13 mouse cellular contexts compared by ENCODE assay signal in the genomic region with DNA sequence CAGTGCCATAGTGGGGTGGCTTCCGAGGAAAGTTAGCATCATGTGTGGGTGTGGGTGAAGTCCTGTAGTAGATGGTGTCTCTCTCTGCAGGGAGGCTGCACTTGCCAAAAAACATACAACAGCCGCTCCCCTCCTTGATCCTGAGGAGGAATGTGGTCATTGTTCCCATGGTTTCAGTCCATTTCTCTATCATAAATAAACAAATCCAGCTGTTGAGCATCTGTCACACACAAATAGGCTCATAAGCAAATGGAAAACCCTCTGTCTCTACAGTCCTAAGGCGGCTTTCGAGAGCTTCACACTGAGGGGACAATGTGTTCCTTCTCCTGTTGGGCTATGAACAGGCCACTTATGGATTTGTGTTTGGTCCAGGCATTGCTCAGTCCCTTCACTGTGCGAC. TPM values are rescaled to one million over a fixed set of nuclear protein-coding genes. Genes with fewer than 3 reads are reported as not detected.
DNase-seq lines count a peak whose midpoint lies in the region; ATAC-seq lines count a peak whose summit lies in the region.
"Had no signal": no experiment of that assay in that cellular context is flagged by ENCODE, and none has a peak within 500 bp of the region (broad histone marks: within the 10 kb centered on the region; RNA-seq: fewer than 3 reads in every experiment).

No protein-coding gene starts in this region.

- no peaks in the 10 kb centered on the region for H3K9me3 ChIP-seq in kidney, embryonic 15.5 days (replicated peaks)
- H3K9me3 ChIP-seq in heart, embryonic 15.5 days (replicated peaks) = no peaks in the 10 kb centered on the region
- H3K9me3 ChIP-seq in lung, embryonic 15.5 days = no peaks in the 10 kb centered on the region
- H3K9me3 ChIP-seq in stomach, embryonic 16.5 days (replicated peaks; ENCODE audit: control insufficient read depth, low read length) = no peaks in the 10 kb centered on the region
- H3K9me3 ChIP-seq: embryonic facial prominence, embryonic 12.5 days; limb, embryonic 15.5 days; neural tube, embryonic 12.5 days had no signal

- H3K27me3 ChIP-seq in kidney, embryonic 15.5 days = no peaks in the 10 kb centered on the region
- H3K27me3 ChIP-seq in heart, embryonic 15.5 days = no peaks in the 10 kb centered on the region
- no peaks in the 10 kb centered on the region for H3K27me3 ChIP-seq in lung, embryonic 15.5 days
- H3K27me3 ChIP-seq in stomach, embryonic 16.5 days (ENCODE audit: control insufficient read depth, insufficient read depth, low read length) = no peaks in the 10 kb centered on the region
- H3K27me3 ChIP-seq: embryonic facial prominence, embryonic 12.5 days; limb, embryonic 15.5 days; neural tube, embryonic 12.5 days had no signal

- H3K27ac ChIP-seq in kidney, embryonic 15.5 days = 0 out of 2 replicates have a peak overlapping the region, but pooled peaks have one; percentile 30
- H3K27ac ChIP-seq in heart, embryonic 15.5 days = peak overlapping the region; percentile 8; the same call in 1 of the 2 replicates
- H3K27ac ChIP-seq in lung, embryonic 15.5 days = peak overlapping the region; percentile 75
- peak overlapping the region; percentile 40; the same call in 1 of the 2 replicates for H3K27ac ChIP-seq in stomach, embryonic 16.5 days (ENCODE audit: low read length)
- H3K27ac ChIP-seq: embryonic facial prominence, embryonic 12.5 days; limb, embryonic 15.5 days; neural tube, embryonic 12.5 days had no signal

- H3K4me3 ChIP-seq in kidney, embryonic 15.5 days (replicated peaks) = no peak overlapping the region
- H3K4me3 ChIP-seq in heart, embryonic 15.5 days = no peak overlapping the region
- H3K4me3 ChIP-seq in lung, embryonic 15.5 days = no peak overlapping the region
- no peak overlapping the region for H3K4me3 ChIP-seq in stomach, embryonic 16.5 days (replicated peaks; ENCODE audit: low read length)
- H3K4me3 ChIP-seq: embryonic facial prominence, embryonic 12.5 days; limb, embryonic 15.5 days; neural tube, embryonic 12.5 days had no signal

- WGBS in kidney, embryonic 15.5 days = 59% methylated on average over 5 of the region's 5 CpGs
- WGBS in heart, embryonic 15.5 days = 46% methylated on average over 5 of the region's 5 CpGs
- WGBS in lung, embryonic 15.5 days = 40% methylated on average over 5 of the region's 5 CpGs
- WGBS in stomach, embryonic 16.5 days = 48% methylated on average over 5 of the region's 5 CpGs

- no peak for ATAC-seq in kidney, embryonic 15.5 days (replicated peaks; ENCODE audit: low FRiP score)
- peak; percentile 62 for ATAC-seq in heart, embryonic 15.5 days (replicated peaks; ENCODE audit: insufficient number of reproducible peaks, insufficient read depth, low FRiP score, low read depth)
- peak; percentile 88 for ATAC-seq in lung, embryonic 15.5 days (ENCODE audit: borderline replicate concordance, extremely low read depth, low FRiP score, low TSS enrichment)
- peak; percentile 66; the same call in 1 of the 2 replicates for ATAC-seq in stomach, embryonic 16.5 days (ENCODE audit: insufficient read depth, low FRiP score)
- ATAC-seq: activated CD4-positive, CD25-positive, alpha-beta regulatory T cell, adult 4 months had no signal

- no peak overlapping the region for H3K4me2 ChIP-seq in kidney, embryonic 15.5 days
- H3K4me2 ChIP-seq in heart, embryonic 15.5 days = no peak overlapping the region
- no peak overlapping the region for H3K4me2 ChIP-seq in lung, embryonic 15.5 days
- H3K4me2 ChIP-seq in stomach, embryonic 16.5 days (ENCODE audit: low read depth, low read length) = no peak overlapping the region
- H3K4me2 ChIP-seq: embryonic facial prominence, embryonic 12.5 days; limb, embryonic 15.5 days; neural tube, embryonic 12.5 days had no signal

- no peak for DNase-seq in kidney, postnatal 10 days
- no peak for DNase-seq in right cerebral cortex, postnatal 36 days (ENCODE audit: low spot score in 2 of 2)
- DNase-seq in left cerebral cortex, adult 18-20 months (ENCODE audit: low spot score in 2 of 2) = no peak
- DNase-seq: cerebellum, postnatal 25 days had no signal

- no peaks in the 10 kb centered on the region for H3K36me3 ChIP-seq in kidney, embryonic 15.5 days
- H3K36me3 ChIP-seq in heart, embryonic 15.5 days = no peaks in the 10 kb centered on the region
- no peaks in the 10 kb centered on the region for H3K36me3 ChIP-seq in lung, embryonic 15.5 days
- H3K36me3 ChIP-seq in stomach, embryonic 16.5 days (ENCODE audit: control insufficient read depth, insufficient read depth, low read length) = no peaks in the 10 kb centered on the region
- H3K36me3 ChIP-seq: embryonic facial prominence, embryonic 12.5 days; neural tube, embryonic 12.5 days had no signal

- no peak overlapping the region for H3K9ac ChIP-seq in kidney, embryonic 15.5 days
- no peak overlapping the region for H3K9ac ChIP-seq in heart, embryonic 15.5 days
- no peak overlapping the region for H3K9ac ChIP-seq in lung, embryonic 15.5 days
- no peak overlapping the region for H3K9ac ChIP-seq in stomach, embryonic 16.5 days (ENCODE audit: low read length)
- H3K9ac ChIP-seq: embryonic facial prominence, embryonic 12.5 days; limb, embryonic 15.5 days; neural tube, embryonic 12.5 days had no signal

- H3K4me1 ChIP-seq in kidney, embryonic 15.5 days = peaks cover 20% of the 10 kb centered on the region
- H3K4me1 ChIP-seq in heart, embryonic 15.5 days (replicated peaks) = peaks cover 24% of the 10 kb centered on the region
- H3K4me1 ChIP-seq in lung, embryonic 15.5 days = peaks cover 26% of the 10 kb centered on the region
- peaks cover 25% of the 10 kb centered on the region; the same call in 1 of the 2 replicates for H3K4me1 ChIP-seq in stomach, embryonic 16.5 days (ENCODE audit: control insufficient read depth, insufficient read depth, low read length)
- H3K4me1 ChIP-seq: neural tube, embryonic 12.5 days had no signal

RNA-seq across cellular contexts. Expression of a gene that starts 56.9 kb away (rescaled TPM):
- polyA plus RNA-seq in kidney, embryonic 15.5 days (2015; fragmentation: Nextera tagmentation; extraction: Ambion mirVana) = 51.1 and 52.4 TPM in 2 replicates
- 45.4 and 61.7 TPM in 2 replicates for polyA plus RNA-seq in heart, embryonic 15.5 days (2015; fragmentation: Nextera tagmentation; extraction: Ambion mirVana)
- 52.1 and 54.7 TPM in 2 replicates for polyA plus RNA-seq in lung, embryonic 15.5 days (2015; fragmentation: Nextera tagmentation; extraction: Ambion mirVana)
- 62.1 and 69.7 TPM in 2 replicates for polyA plus RNA-seq in stomach, embryonic 16.5 days (2015; fragmentation: Nextera tagmentation; extraction: Ambion mirVana)
- 10 to 100 TPM; 34.3 to 38.1 TPM for total RNA-seq in left cerebral cortex, adult 18-20 months (2021)

RNA-seq across cellular contexts. Expression of a gene that starts 57.4 kb away (rescaled TPM):
- 1.2 and 1.5 TPM in 2 replicates for polyA plus RNA-seq in kidney, embryonic 15.5 days (2015; fragmentation: Nextera tagmentation; extraction: Ambion mirVana)
- polyA plus RNA-seq in heart, embryonic 15.5 days (2015; fragmentation: Nextera tagmentation; extraction: Ambion mirVana) = 0.28 and 0.42 TPM in 2 replicates
- 4.0 and 6.1 TPM in 2 replicates for polyA plus RNA-seq in lung, embryonic 15.5 days (2015; fragmentation: Nextera tagmentation; extraction: Ambion mirVana)
- 0.83 and 1.0 TPM in 2 replicates for polyA plus RNA-seq in stomach, embryonic 16.5 days (2015; fragmentation: Nextera tagmentation; extraction: Ambion mirVana)
- 1 to 10 TPM; 1.9 to 4.7 TPM for total RNA-seq in left cerebral cortex, adult 18-20 months (2021)
- total RNA-seq: heart, postnatal 36 days had no signal
- polyA plus RNA-seq: activated CD4-positive, CD25-positive, alpha-beta regulatory T cell, adult 4 months had no signal

Comparison
In these comparisons a context has a peak if more than half of its experiments do, and no peak if none do; other contexts are left out.
1. H3K27ac ChIP-seq: peak in every context shown above with its lines; median percentile 75 in lung, embryonic 15.5 days; 40 in stomach, embryonic 16.5 days; 30 in kidney, embryonic 15.5 days; 8 in heart, embryonic 15.5 days.